Mouse (Mus musculus) heart, embryonic 13.5 days (tissue): ENCODE measurements around the gene Abcc10. TPM values are rescaled to one million over a fixed set of nuclear protein-coding genes. Genes with fewer than 3 reads are reported as not detected.

Source experiments
- ATAC-seq: fragments of 200-750 bp; cut with Nextera tagmentation; 2 replicates; pipeline ENCODE4 v1.8.0; 2017; ENCODE audit warnings: moderate TSS enrichment; ENCODE audit not compliant: insufficient number of reproducible peaks, low FRiP score, low TSS enrichment; ENCODE audit errors: extremely low read depth
- H3K27ac ChIP-seq: fragments of 300-500 bp; sonication (generic); replicated peaks from 2 replicates; pipeline ENCODE4 v1.5.1; 2015; ENCODE audit warnings: moderate library complexity, mild to moderate bottlenecking, inconsistent platforms
- H3K27me3 ChIP-seq: fragments of 300-500 bp; sonication (generic); replicated peaks from 2 replicates; pipeline ENCODE4 v1.6.1; 2015; ENCODE audit warnings: mild to moderate bottlenecking, inconsistent platforms
- H3K36me3 ChIP-seq: fragments of 300-500 bp; sonication (generic); 2 replicates; pipeline ENCODE4 v1.6.1; 2015; ENCODE audit warnings: mild to moderate bottlenecking, inconsistent platforms
- H3K4me1 ChIP-seq: fragments of 300-500 bp; sonication (generic); 2 replicates; pipeline ENCODE4 v1.6.1; 2015; ENCODE audit warnings: inconsistent platforms
- H3K4me2 ChIP-seq: fragments of 300-500 bp; sonication (generic); 2 replicates; pipeline ENCODE4 v1.6.1; 2015; ENCODE audit warnings: inconsistent platforms, mild to moderate bottlenecking, moderate library complexity
- H3K4me3 ChIP-seq: fragments of 300-500 bp; sonication (generic); 2 replicates; pipeline ENCODE4 v1.5.1; 2015; ENCODE audit warnings: moderate library complexity, mild to moderate bottlenecking, inconsistent platforms
- H3K9ac ChIP-seq: fragments of 300-500 bp; sonication (generic); 2 replicates; pipeline ENCODE4 v1.6.1; 2015; ENCODE audit warnings: inconsistent platforms, mild to moderate bottlenecking, moderate library complexity
- H3K9me3 ChIP-seq: fragments of 300-500 bp; sonication (generic); 2 replicates; pipeline ENCODE4 v1.6.1; 2016; ENCODE audit warnings: inconsistent platforms
- WGBS: fragments of 180-500 bp; shearing (Covaris S2); methylation state at CpG from one replicate; pipeline ENCODE4 v1.1.7; 2015; ENCODE audit warnings: mixed read lengths; 5-methylcytosine and 5-hydroxymethylcytosine counted together
- polyA plus RNA-seq: library from polyadenylated mRNA; unstranded; fragments of >200 nt; fragmentation: Nextera tagmentation; extraction: Ambion mirVana; gene quantifications from 2 replicates; pipeline ENCODE4 v1.2.1, GENCODE M21; 2015

The Abcc10 gene
- polyA plus RNA-seq, 1 experiment from 2014 or later: 4.9 TPM

GRCm38 (mm10) chr17:46255147-46255546, 73.0 kb downstream of the Abcc10 start:
- peaks cover 24% of the 10 kb centered on the region for H3K4me1 ChIP-seq
- 21% methylated on average over 6 of the region's 6 CpGs for WGBS
- H3K27ac ChIP-seq: no peak overlapping the region
- H3K9ac ChIP-seq: no peak overlapping the region
- H3K9me3 ChIP-seq: no peaks in the 10 kb centered on the region
- H3K4me3 ChIP-seq: peak overlapping the region; percentile 71; the same call in 1 of the 2 replicates
- no peak for ATAC-seq
- peaks cover 28% of the 10 kb centered on the region for H3K27me3 ChIP-seq
- H3K4me2 ChIP-seq: peak overlapping the region; percentile 100
- H3K36me3 ChIP-seq: peaks cover 65% of the 10 kb centered on the region

DNA sequence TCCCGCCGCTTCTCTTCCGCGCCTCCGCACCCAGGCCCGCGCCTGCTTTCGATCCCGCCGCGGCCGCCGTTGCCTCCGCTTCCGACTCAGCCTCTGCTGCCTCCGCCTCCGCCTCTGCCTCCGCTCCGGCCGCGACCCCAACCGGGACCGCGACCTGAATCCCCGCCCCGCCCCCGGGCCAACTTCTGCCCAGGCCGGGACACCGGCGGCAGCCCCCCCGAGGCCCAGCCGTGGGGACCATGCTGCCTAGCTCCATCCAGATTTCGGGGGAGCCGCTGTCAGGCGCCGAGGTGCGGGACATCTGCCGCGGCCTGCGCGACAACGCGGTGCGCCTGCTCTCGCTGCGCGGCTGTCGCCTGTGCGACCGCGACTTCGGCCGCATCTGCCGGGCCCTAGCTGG, 74.0 kb downstream of the Abcc10 start:
- peaks cover 26% of the 10 kb centered on the region for H3K4me1 ChIP-seq
- peak overlapping the region; percentile 79 for H3K9ac ChIP-seq
- no peaks in the 10 kb centered on the region for H3K9me3 ChIP-seq
- H3K27me3 ChIP-seq: peaks cover 28% of the 10 kb centered on the region
- H3K27ac ChIP-seq: no peak overlapping the region
- under 1% methylated on average over 54 of the region's 54 CpGs for WGBS
- H3K36me3 ChIP-seq: peaks cover 65% of the 10 kb centered on the region
- H3K4me3 ChIP-seq: peak overlapping the region; percentile 71
- peak overlapping the region; percentile 100 for H3K4me2 ChIP-seq
- ATAC-seq: 0 out of 2 replicates have a peak, but pooled peaks have one; percentile 1

DNA sequence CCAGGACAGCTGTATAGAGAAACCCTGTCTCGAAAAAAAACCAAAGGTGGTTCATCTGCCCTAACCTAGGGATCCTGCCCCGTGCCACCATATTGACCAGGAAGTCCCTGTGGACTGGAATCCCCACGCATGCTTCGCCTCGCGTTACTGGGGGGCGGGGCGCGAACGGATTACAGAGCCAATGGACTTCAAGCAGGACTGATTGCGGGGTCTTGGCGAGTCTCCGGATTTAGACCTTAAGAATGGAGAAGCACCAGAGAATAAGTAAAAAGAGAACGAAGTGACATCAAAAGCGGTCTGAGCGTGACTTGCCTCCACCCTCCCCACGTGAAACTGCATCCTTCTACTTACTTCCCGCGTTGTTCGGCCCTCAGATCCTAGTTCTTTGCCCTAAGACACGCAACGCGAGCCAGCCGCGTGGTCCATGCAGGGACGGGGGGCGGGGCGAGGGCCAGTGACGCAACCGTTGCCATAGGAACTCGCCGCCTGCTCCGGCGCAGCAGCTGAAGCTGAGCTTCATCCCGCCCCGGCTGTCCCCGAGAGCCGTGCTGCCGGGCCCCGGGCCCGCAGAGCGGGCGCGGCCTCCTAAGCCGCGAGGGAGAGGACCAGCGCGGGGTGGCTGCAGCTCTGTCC, 74.6 kb downstream of the Abcc10 start, which contains the start of gene Lrrc73:
Gene Lrrc73, plus strand, starts transcription at position 80 of the 633 bp plus-strand sequence.
- peaks cover 62% of the 10 kb centered on the region for H3K36me3 ChIP-seq

More for the DNA sequence above, 74.6 kb downstream of the Abcc10 start, which contains the start of gene Lrrc73:
- Histone ChIP-seq H3K27ac (no peak within 1 kb of the TSS), H3K4me2 (peak within 1 kb of the TSS; percentile 100), H3K9me3 (no peaks in the 10 kb centered on the region), H3K4me1 (peaks cover 27% of the 10 kb centered on the region), H3K4me3 (peak within 1 kb of the TSS; percentile 71), H3K27me3 (peaks cover 28% of the 10 kb centered on the region), H3K9ac (peak within 1 kb of the TSS; percentile 79)
- ATAC-seq: peak; percentile 78
- WGBS: 2% methylated on average over 47 of the region's 48 CpGs

Other genes starting within 250 kb of the Abcc10 start
- 123 and 132 TPM in 2 replicates for gene Mrps18a, start 217.4 kb downstream of the Abcc10 start, polyA plus RNA-seq
- gene Rsph9, start 184.1 kb downstream of the Abcc10 start, polyA plus RNA-seq: 6.0 and 6.1 TPM in 2 replicates
- gene Mad2l1bp, start 174.8 kb downstream of the Abcc10 start, polyA plus RNA-seq: 28.1 and 30.5 TPM in 2 replicates
- gene Gtpbp2, start 167.3 kb downstream of the Abcc10 start, polyA plus RNA-seq: 29.2 and 30.7 TPM in 2 replicates
- gene Polh, start 125.7 kb downstream of the Abcc10 start, polyA plus RNA-seq: 9.6 and 11.3 TPM in 2 replicates
- 19.8 and 20.4 TPM in 2 replicates for gene Xpo5, start 125.6 kb downstream of the Abcc10 start, polyA plus RNA-seq
- gene Polr1c, start 80.3 kb downstream of the Abcc10 start, polyA plus RNA-seq: 46.8 and 48.4 TPM in 2 replicates
- 80.3 and 83.1 TPM in 2 replicates for gene Yipf3, start 80.3 kb downstream of the Abcc10 start, polyA plus RNA-seq
- gene Lrrc73, start 74.8 kb downstream of the Abcc10 start, polyA plus RNA-seq: 0.59 and 0.88 TPM in 2 replicates
- gene Tjap1, start 45.3 kb downstream of the Abcc10 start, polyA plus RNA-seq: 35.7 and 37.1 TPM in 2 replicates
- 0.35 and 0.47 TPM in 2 replicates for gene Dlk2, start 30.9 kb downstream of the Abcc10 start, polyA plus RNA-seq
- gene Zfp318, start 55.4 kb upstream of the Abcc10 start, polyA plus RNA-seq: 5.1 and 5.2 TPM in 2 replicates
- 1.2 TPM in 2 replicates for gene Crip3, start 100.6 kb upstream of the Abcc10 start, polyA plus RNA-seq
- not detected in 2 replicates for gene Slc22a7, start 110.1 kb upstream of the Abcc10 start, polyA plus RNA-seq
- gene Ttbk1, start 159.3 kb upstream of the Abcc10 start, polyA plus RNA-seq: 0.10 and 0.12 TPM in 2 replicates
- gene Dnph1, start 168.4 kb upstream of the Abcc10 start, polyA plus RNA-seq: 24.7 and 32.5 TPM in 2 replicates
- 4.5 and 5.0 TPM in 2 replicates for gene Cul9, start 218.0 kb upstream of the Abcc10 start, polyA plus RNA-seq
- 11.6 and 13.1 TPM in 2 replicates for gene Srf, start 227.8 kb upstream of the Abcc10 start, polyA plus RNA-seq